Mouse (Mus musculus) kidney, adult 2 months (tissue): ENCODE measurements around the gene 4930524J08Rik. TPM values are rescaled to one million over a fixed set of nuclear protein-coding genes. Genes with fewer than 3 reads are reported as not detected.

ENCODE experiments used
- DNase-seq: peaks from one replicate; pipeline ENCODE4 v3.0.0; 2021
- H3K27ac ChIP-seq: fragments of 200-500 bp; 2 replicates; pipeline ENCODE4 v1.5.1; 2012; ENCODE audit warnings: low read depth, low read length, control low read depth, inconsistent platforms; ENCODE audit not compliant: insufficient read depth
- H3K27me3 ChIP-seq: fragments of 200-500 bp; replicated peaks from 2 replicates; pipeline ENCODE4 v1.6.1; 2012; ENCODE audit warnings: mild to moderate bottlenecking, moderate library complexity, low read length, inconsistent platforms; ENCODE audit not compliant: control insufficient read depth, insufficient read depth
- H3K36me3 ChIP-seq: fragments of 200-500 bp; 2 replicates; pipeline ENCODE4 v1.6.1; 2012; ENCODE audit warnings: mild to moderate bottlenecking, moderate library complexity, low read length, inconsistent platforms; ENCODE audit not compliant: control insufficient read depth, insufficient read depth
- H3K4me1 ChIP-seq: fragments of 200-500 bp; 2 replicates; pipeline ENCODE4 v1.6.1; 2011; ENCODE audit warnings: low read length; ENCODE audit not compliant: control insufficient read depth, insufficient read depth
- H3K4me3 ChIP-seq: fragments of 200-500 bp; 2 replicates; pipeline ENCODE4 v1.5.1; 2011; ENCODE audit warnings: mild to moderate bottlenecking, low read depth, low read length, control low read depth; ENCODE audit not compliant: insufficient read depth
- CTCF ChIP-seq: fragments of 200-500 bp; conservative IDR thresholded peaks from 2 replicates; pipeline ENCODE4 v1.5.1; 2011; ENCODE audit warnings: low read depth, mild to moderate bottlenecking, control low read depth, low read length, moderate library complexity, mixed read lengths; ENCODE audit not compliant: insufficient read depth, insufficient read length
- POLR2A ChIP-seq: fragments of 200-500 bp; IDR thresholded peaks from one replicate; pipeline ENCODE4 v1.6.1; 2011; ENCODE audit warnings: low read depth, low read length, control low read depth
- WGBS: fragments of 180-500 bp; shearing (Covaris S2); methylation state at CpG from one replicate; pipeline ENCODE4 v1.1.7; 2018; 5-methylcytosine and 5-hydroxymethylcytosine counted together
- polyA plus RNA-seq: library from polyadenylated mRNA; depleted of rRNA; stranded (reverse); fragments of >200 nt; gene quantifications from 2 replicates; pipeline ENCODE4 v1.2.3, GENCODE M21; 2012

Gene 4930524J08Rik
- polyA plus RNA-seq, 1 experiment, result 1.8 TPM

DNA sequence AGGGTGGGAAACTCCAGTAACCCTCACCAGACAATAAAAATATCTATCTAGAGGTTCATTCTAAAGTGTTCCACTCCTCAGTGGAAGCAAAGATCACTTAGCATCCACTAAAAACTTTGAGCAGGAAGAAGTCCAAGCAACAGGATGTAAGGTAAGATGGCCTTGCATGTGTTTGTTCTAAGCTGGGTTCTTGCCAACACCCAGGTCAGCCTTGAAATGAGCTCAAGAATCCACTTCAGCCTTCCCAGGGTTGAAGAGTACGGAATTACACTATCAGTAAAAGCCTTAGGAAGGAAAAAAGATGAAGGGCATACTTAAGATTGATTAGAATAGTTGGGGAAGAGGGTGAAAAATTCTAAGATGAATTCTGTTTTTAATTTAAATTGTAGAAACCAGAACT, 20.2 kb upstream of the 4930524J08Rik start:
- no peak for DNase-seq
- no peak overlapping the region for H3K27ac ChIP-seq
- H3K27me3 ChIP-seq, result no peaks in the 10 kb centered on the region
- TF ChIP-seq POLR2A, result no peak
- TF ChIP-seq CTCF, result no peak
- WGBS, result 77% methylated on average over 1 of the region's 1 CpGs
- no peak overlapping the region for H3K4me3 ChIP-seq
- H3K36me3 ChIP-seq, result peaks cover 5% of the 10 kb centered on the region
- peaks cover 6% of the 10 kb centered on the region for H3K4me1 ChIP-seq

DNA sequence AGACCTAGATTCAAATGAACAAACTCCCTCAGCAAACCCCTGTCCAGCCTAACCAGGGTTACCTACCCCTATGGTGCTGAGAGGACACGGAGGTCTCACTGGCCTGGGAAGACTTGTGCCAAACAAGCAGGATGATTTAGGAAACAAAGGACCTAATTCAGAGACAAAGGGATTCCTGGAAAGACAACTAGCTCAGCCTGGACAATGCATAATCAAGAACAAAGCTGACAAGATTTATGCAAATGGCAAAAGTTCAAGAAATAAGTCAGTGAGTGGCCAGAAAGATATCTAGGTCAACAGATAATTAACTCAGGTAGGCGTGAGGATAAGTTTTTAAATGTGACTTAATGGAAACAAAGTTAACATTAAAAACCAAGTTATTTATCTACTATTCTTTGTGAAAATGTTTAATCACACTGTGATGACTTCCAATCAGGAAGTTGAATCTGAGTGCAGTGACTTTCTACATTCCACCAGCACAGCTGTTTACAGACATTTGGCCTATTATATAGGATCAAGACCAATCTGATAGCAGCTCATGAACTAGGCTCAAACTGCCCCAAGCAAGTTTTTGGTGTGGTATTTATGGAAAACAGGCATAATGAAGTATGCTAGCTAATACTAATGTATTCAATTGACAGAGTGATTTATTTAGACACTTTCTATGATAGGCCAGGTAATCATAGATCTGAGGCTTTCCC, 19.5 kb upstream of the 4930524J08Rik start:
- peaks cover 6% of the 10 kb centered on the region for H3K4me1 ChIP-seq
- WGBS, result 28% methylated on average over 2 of the region's 2 CpGs

DNA sequence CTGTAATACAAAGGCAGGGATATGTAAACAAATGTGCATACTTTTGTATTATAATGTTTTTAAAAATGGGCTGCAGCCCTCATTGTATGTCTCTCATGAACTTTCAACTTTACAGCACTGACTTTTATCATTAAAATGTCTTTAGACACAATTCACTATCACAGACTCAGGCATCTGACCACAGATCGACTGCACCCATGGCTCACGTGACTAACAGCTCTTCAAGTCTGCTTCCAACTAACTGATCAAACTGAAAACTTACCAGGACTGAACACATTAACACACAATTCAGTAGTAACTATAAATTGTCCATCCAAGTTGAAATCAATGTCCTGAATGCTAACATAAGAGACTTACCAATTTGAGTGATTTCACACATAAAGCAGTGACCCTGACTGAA, 18.9 kb upstream of the 4930524J08Rik start:
- no peak for DNase-seq
- H3K27me3 ChIP-seq, result no peaks in the 10 kb centered on the region
- no peak for TF ChIP-seq CTCF
- H3K4me3 ChIP-seq, result no peak overlapping the region
- no peak overlapping the region for H3K27ac ChIP-seq
- H3K4me1 ChIP-seq, result peaks cover 6% of the 10 kb centered on the region
- 51% methylated on average over 2 of the region's 2 CpGs for WGBS
- peaks cover 7% of the 10 kb centered on the region for H3K36me3 ChIP-seq

More for the DNA sequence above, 19.5 kb upstream of the 4930524J08Rik start:
- TF ChIP-seq CTCF, result no peak
- TF ChIP-seq POLR2A, result no peak
- H3K36me3 ChIP-seq, result peaks cover 7% of the 10 kb centered on the region
- no peak overlapping the region for H3K4me3 ChIP-seq
- H3K27me3 ChIP-seq, result no peaks in the 10 kb centered on the region
- DNase-seq, result peak; percentile 59
- no peak overlapping the region for H3K27ac ChIP-seq

DNA sequence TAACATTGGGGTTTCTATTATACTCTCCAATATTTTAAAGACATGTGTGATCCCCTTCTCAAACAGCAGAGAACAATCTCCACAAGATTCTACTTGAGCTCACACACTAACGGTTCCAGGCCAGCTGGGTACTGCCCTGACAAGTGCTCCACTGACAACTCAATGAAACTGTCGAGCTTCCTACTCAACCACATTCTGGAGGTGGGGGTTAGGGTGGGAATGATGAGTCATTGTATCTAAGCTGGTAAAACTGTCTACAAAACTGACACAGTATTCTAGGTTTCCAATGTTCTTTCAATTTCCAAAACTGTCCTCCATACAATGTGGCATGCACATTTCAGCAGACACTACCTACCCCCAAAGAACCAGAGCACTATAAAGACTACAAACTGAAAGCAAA, 4.9 kb upstream of the 4930524J08Rik start:
- Histone ChIP-seq H3K36me3 (no peaks in the 10 kb centered on the region), H3K27ac (0 out of 2 replicates have a peak overlapping the region, but pooled peaks have one; percentile 17), H3K27me3 (no peaks in the 10 kb centered on the region), H3K4me1 (peaks cover 23% of the 10 kb centered on the region), H3K4me3 (no peak overlapping the region)
- 13% methylated on average over 2 of the region's 2 CpGs for WGBS
- no peak for DNase-seq
- TF ChIP-seq CTCF (no peak), POLR2A (no peak)

DNA sequence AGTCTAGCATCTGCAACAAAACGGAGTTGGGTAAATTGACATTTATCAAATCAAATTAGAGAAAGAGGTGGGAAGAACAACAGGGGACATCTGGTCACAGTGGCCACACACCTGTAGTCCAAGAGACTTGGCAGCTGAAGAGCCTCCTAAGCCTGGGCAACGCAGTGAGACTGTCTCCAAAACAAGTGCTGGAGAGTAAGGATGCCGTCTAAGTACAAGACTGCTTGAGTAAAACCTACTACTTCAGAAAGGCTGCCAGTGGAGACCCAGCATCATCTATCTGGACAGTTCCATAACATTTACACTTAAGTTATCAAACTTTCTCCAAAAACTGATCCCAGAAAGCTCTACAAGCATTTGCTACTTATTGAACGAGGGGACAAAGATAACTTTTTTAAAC, 3.8 kb upstream of the 4930524J08Rik start:
- WGBS, result 23% methylated on average over 4 of the region's 4 CpGs
- H3K4me1 ChIP-seq, result peaks cover 26% of the 10 kb centered on the region
- H3K4me3 ChIP-seq, result no peak overlapping the region

DNA sequence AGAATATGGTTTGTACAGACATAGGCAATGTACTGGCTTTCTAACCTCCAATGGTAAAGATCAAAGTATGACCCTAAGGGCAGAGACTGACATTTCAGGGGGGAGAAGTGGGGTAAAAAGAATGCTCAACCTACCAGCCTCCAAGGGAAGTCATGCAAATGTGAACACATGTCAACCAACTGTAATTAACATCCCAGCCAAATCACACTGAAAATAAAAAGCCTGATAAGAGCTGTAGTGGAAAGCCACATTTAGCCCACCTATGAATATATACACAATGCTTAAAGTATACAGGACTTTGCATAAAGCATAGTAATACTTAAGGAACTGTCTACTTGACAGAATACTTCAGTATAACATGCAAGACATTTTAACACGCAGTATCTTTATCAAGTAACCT, 3.1 kb upstream of the 4930524J08Rik start:
- peaks cover 22% of the 10 kb centered on the region for H3K4me1 ChIP-seq

More for the DNA sequence above, 3.8 kb upstream of the 4930524J08Rik start:
- Histone ChIP-seq H3K27ac (no peak overlapping the region), H3K36me3 (no peaks in the 10 kb centered on the region), H3K27me3 (no peaks in the 10 kb centered on the region)
- no peak for TF ChIP-seq CTCF
- DNase-seq, result no peak

GRCm38 (mm10) chr5:99976334-99976955, 2.4 kb upstream of the 4930524J08Rik start:
- TF ChIP-seq CTCF (no peak), POLR2A (no peak)
- 2% methylated on average over 8 of the region's 8 CpGs for WGBS
- Histone ChIP-seq H3K27ac (no peak overlapping the region), H3K4me3 (peak overlapping the region; percentile 42; the same call in 1 of the 2 replicates), H3K36me3 (no peaks in the 10 kb centered on the region), H3K27me3 (no peaks in the 10 kb centered on the region), H3K4me1 (peaks cover 22% of the 10 kb centered on the region)
- DNase-seq, result peak; percentile 70

More for the DNA sequence above, 3.1 kb upstream of the 4930524J08Rik start:
- peak; percentile 13 for DNase-seq
- TF ChIP-seq POLR2A (no peak), CTCF (no peak)
- Histone ChIP-seq H3K36me3 (no peaks in the 10 kb centered on the region), H3K27ac (no peak overlapping the region), H3K4me3 (no peak overlapping the region), H3K27me3 (no peaks in the 10 kb centered on the region)
- WGBS, result 32% methylated on average over 1 of the region's 1 CpGs
